Mouse (Mus musculus) embryonic fibroblast, embryonic 13.5 days (primary cell): Measurements from ENCODE around the gene Gm20422.
A peak's percentile ranks its signal among the peaks of the same experiment; 100 is the strongest.

Experiments
- CTCF ChIP-seq: IDR thresholded peaks from 2 replicates; pipeline ENCODE4 v1.5.1; 2011; ENCODE audit warnings: mild to moderate bottlenecking, control low read depth, low read length, moderate library complexity, borderline replicate concordance; ENCODE audit not compliant: insufficient read depth
- POLR2A ChIP-seq: IDR thresholded peaks from 2 replicates; pipeline ENCODE4 v1.6.1; 2011; ENCODE audit warnings: low read depth, mild to moderate bottlenecking, control low read depth, low read length, moderate library complexity

- TF ChIP-seq CTCF (no peak), POLR2A (peak; percentile 97)
Measured at GRCm38 (mm10) chr8:69749544-69750454, 24.9 kb downstream of the Gm20422 start, which contains the start of gene Zfp963.
